Mouse (Mus musculus) gastrocnemius, postnatal 10 days (tissue): ENCODE measurements around the gene Cdh23. TPM values are rescaled to one million over a fixed set of nuclear protein-coding genes. Genes with fewer than 3 reads are reported as not detected.
A peak's percentile ranks its signal among the peaks of the same experiment; 100 is the strongest.

Experiments
- DNase-seq: peaks from one replicate; pipeline ENCODE4 v3.0.0; 2021; ENCODE audit warnings: mixed read lengths
- total RNA-seq, 2 experiments: library from RNA; stranded (reverse); gene quantifications; 2 replicates each; pipeline ENCODE4 v1.2.3; 2021

Cdh23 gene
- total RNA-seq, 2 experiments from 2014 or later, result 3.1 to 4.2 TPM

GRCm38 (mm10) chr10:60474549-60474948, 221.7 kb downstream of the Cdh23 start:
- no peak for DNase-seq

- DNase-seq, result no peak
Measured at GRCm38 (mm10) chr10:60473782-60474322, 222.4 kb downstream of the Cdh23 start.

GRCm38 (mm10) chr10:60467752-60468151, 228.5 kb downstream of the Cdh23 start:
- DNase-seq, result no peak

DNA sequence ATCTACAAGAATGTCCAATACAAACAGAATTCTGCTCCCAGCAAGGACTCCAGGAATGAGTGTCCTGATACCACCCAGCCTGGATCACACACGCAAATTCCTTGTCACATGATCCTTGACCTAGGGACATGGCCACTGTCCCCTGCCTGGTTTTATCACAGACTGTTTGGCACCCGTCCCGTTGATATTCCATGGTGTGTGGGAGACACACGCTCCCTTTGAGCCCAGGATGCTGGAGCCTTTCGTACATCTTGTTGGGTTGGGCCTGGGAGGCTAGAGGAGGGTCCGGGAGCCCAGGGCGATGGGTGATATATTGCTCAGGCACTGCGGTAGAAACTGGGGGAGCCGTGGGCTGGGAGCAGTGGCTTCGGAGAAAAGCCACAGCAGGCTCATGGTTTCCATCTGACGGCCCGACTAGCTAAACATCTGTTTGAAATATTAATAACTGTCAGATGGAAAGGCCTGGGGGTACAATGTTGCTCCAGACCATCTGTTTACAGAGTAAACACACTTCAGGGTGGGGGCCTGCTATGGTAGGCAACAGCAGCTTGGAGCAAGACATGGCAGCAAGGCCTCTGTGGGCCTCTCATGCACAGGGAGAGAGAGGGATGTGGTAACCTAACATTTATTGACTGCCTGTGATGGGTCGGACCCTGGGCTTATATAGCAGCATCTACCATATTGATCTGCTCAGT, 232.2 kb downstream of the Cdh23 start:
- no peak for DNase-seq

DNA sequence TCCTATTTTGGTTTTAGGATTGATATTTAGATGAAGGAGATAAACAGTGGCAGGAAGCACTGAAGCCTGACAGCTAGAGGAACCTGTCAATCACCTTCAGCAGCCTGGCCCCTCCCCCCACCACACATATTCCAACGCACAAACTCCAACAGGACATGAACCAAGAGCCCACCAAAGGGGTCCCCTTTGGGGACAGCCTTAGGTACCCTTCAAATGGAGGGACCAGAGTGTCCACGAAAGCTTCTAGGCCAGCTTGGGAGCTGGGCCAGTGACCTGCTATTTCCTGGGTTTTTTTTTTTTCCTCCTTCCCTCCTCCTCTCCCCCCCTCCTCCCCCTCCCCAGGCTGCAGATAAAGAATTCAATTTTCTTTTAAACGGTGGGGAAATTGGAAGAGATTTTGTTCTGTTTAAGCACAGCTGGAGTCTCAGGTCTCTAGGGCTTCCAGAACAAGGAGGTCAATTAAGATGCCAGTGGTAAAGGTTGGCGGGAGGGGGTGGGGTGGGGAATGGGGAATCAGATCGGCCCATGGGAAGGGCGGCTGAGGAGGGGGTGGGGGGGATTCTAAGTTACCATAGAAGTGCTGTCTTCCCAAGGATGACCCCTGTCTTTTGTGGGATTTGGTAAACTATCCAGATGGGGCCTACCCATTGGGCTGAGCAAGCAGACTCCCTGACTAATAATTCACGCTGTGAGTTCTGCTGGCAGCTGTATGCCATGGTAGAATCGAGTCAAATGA, 239.5 kb downstream of the Cdh23 start:
- DNase-seq, result no peak

DNA sequence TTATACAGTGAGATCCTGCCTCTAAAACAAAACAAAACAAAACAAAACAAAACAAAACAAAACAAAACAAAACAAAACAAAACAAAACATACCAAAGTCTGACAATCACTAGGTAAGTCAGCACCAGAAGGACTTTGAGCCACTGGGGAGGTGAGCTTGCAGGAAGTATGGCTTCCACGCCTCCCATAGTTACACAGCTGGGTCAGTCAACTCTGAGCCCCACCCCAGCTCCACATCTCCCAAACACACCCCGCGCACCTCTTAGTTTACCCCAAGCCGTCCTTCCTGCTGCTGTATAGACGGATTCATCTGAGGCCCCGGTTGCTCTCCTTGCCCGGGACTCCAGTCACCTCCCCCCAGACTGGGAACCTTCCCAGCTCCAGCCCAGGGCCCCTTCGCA, 241.1 kb downstream of the Cdh23 start:
- no peak for DNase-seq

- DNase-seq, result no peak
Measured at GRCm38 (mm10) chr10:60447186-60447585, 249.1 kb downstream of the Cdh23 start.

- peak; percentile 50 for DNase-seq
Measured at GRCm38 (mm10) chr10:60445031-60445593, 251.2 kb downstream of the Cdh23 start.

DNA sequence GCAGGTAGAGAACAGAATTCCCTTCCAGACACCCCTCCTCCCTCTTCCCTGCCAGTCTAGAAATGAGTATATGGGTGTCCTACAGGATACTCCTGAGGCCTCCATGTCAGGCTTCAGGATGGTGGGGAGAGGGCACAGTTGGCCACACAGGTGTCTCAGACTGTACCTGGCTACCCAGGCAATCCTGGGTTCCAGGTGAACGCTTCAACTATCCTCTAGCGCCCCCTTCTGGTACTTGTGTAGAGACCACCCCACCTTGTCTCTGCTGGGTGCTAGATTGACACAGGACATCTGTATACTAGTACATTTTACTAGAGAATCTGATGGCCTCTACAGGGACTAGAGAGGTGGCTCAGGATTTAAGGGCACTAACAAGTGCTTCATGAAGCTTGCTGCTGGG, 253.2 kb downstream of the Cdh23 start:
- DNase-seq, result no peak

DNA sequence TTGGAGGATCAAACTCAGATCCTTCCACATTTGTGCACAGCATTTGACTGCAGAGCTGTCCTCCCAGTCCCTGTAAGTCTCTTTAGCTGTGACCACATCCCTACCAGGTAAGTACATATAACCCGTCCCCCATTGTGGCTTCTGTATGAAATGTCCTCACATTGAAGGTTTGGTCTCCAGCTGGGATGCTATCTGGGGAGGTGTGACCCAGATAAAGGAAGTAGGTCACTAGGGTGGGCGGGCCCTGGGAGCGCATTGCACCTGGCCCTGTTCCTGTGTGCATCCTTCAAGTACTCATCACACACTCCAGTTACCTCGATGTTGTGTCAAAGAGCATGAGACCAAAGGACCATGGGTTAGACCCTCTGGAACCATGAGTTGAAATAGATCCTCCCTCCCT, 254.0 kb downstream of the Cdh23 start:
- no peak for DNase-seq

GRCm38 (mm10) chr10:60432679-60433078, 263.6 kb downstream of the Cdh23 start:
- no peak for DNase-seq

DNA sequence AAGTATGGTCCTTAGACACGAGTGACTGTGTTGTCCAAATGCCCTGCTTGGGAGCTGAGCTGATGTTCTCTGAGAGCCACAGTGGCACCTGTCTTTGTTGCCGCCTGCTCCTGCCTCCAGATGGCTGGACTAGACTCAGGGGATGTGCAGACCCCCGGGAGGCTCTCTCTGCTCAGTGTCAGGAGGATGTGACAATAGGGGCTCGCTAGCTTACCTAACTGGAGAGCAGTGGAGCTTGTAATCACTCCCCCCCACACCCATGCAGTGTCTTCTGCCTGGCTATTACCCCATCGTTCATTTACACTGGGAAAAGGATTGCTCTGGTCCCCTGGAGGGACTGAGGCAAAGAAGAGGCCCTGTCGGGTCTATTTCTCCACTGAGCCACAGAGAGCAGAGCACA, 265.7 kb downstream of the Cdh23 start:
- DNase-seq, result no peak

DNA sequence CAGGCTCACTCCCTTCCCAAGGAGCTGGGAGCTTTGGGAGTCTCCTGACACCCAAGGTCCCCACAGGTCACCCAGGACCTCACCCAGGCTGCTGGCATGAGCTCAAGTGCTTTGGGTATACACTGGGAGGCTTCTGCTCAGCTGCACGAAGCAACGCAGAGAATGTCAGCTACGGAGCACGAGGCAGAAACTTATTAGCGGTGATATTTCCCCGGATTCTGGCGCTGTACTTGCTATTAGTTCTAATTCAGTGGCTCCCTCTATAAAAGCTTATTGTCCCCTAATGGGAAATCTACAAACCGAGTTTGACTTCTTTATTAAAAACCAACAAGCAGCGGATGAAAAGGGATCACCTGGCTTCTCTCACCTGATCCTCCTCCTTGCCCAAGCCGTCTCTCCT, 266.3 kb downstream of the Cdh23 start:
- DNase-seq, result no peak

GRCm38 (mm10) chr10:60422756-60423155, 273.5 kb downstream of the Cdh23 start:
- DNase-seq, result no peak

GRCm38 (mm10) chr10:60419624-60420023, 276.7 kb downstream of the Cdh23 start:
- no peak for DNase-seq

DNA sequence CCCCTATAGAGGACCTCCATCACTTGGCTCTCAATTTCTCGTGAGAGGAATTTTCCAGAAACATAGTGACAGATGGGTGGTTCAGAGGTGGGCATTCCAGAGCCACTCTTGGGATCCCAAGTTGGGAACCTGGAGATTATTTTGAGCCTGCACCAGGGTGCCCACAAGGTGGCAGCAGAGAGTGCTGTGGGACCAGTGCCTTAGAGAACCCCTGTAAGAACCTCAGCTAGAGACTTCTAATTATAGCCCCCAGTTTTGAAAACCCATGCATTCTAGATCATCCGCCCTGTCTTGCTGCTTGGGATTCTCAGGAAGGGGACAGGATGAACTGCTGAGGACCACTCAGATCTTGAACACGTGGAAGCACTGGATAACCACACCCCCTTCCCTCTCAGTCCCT, 278.2 kb downstream of the Cdh23 start:
- peak; percentile 78 for DNase-seq

DNA sequence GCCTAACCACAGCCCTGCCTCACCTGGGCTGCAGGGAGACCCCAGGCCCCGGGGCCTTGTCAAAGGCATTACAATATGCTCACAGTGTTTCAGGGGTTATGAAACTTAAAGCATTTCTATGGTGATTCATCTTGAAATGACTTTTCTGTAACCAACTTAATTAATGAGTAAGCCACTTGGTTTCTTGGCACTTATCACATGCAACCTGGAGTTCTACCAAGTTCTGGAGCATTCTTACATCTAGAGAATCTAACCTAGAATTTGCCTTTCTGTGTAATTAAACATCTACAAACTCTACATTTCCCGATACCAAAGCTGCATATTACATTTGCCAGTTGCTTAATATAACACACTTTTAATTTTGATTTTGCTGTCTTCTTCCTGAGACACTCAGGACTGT, 279.2 kb downstream of the Cdh23 start:
- DNase-seq, result no peak

DNA sequence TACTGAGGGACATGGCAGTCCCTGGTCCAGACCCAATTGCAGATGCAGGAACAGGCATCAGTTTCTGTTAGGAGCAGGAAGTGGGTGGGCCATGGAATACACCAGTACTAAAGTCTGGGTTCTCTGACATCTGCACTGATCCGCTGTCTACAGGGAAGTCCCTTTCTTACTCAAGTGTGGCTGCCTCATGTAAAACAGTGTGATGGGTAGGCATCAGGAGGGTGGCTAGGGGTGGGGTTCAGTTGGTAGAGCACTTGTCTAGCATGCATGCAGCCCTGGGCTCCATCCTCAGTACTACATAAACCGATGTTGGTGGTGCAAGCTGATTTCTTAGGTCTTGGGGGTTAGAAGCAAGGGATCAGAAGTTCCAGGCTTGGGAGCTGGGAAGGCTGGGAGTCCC, 282.5 kb downstream of the Cdh23 start:
- DNase-seq, result no peak

- DNase-seq, result no peak
Measured at GRCm38 (mm10) chr10:60411794-60412193, 284.5 kb downstream of the Cdh23 start.

DNA sequence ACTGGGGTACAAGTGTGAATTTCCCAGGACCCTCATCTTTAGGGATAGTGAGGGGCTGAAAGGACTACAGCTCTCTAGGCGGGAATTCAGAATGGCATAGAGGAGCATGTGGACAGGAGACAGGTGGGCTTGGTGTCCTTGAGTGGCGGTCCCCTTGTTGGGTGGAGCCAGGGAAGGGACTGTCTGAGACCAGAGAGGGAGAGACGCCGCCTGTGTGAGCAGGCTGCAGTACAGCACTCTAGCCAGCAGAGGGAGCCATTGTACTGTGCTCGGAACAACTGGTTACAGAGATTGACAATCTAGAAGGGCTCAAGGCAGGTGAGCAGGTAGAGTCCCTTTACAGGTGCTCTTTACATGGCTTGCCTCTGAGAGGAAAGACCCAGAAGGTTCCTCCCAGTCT, 288.5 kb downstream of the Cdh23 start:
- DNase-seq, result peak; percentile 73

GRCm38 (mm10) chr10:60405460-60406177, 290.7 kb downstream of the Cdh23 start:
- peak; percentile 55 for DNase-seq

DNA sequence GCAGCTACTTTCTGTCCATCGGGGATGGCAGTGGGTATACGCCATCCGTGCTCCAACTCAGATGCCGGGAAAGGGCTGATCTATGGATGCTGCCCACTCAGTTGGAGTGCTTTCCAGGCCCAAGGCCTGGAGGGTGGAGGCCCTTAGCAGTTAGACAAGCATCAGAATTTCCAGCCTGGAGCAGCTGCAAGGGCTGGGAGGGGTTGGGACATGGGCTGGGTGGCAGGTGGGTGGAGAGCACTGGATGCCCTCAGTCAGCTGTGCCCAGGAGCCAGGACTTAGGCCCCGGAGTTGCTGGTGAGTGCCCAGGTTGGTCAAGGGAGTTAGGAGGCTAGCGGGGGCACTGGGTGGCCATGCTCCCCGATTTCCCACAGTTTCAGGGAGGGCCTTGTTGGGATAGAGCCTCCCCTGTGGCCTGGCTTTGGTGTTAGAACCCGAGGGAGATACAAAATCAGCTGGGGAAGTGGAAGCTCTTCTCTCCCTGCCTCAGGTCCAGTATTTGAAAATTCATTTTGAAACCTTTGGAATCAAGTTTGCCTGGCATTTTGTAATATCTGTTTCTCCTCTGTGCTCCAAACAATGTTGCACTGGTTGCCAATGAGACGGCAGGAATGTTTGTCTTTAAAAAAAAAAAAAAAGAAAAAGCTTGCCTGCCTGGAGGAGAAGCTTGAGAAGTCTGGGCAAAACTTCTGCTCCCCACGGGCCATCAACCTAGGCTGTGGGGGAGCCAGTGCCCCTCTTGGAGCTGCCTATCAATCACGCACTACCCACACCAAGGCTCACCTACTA, 295.6 kb downstream of the Cdh23 start:
- peak; percentile 21 for DNase-seq
